Mouse (Mus musculus): ENCODE data around the gene Fmn2. TPM values are rescaled to one million over a fixed set of nuclear protein-coding genes. Genes with fewer than 3 reads are reported as not detected.

Fmn2 gene
- polyA plus RNA-seq, 1 experiment: 0.22 TPM

DNA sequence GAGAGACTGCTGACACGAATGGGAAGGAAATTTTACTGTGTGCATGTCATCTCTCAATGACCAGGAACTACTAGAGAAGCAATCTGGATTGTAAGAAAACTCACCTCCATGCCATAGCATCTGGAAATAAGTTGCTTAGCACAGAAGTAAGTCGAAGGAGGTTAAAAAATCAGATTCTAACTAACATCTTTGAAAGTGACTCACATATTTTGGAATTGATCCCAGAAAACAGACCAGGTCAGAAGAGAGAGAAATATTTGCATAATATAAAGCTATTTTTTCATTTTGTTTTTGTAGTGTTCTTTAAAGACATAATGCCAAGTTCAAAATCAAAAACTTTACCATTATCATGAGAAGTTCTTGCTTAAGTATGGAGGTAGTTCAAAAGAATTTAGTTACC is 187.7 kb downstream of the Fmn2 start:
- no peak for DNase-seq
- 90% methylated on average over 2 of the region's 2 CpGs for WGBS
- Histone ChIP-seq H3K4me3 (ENCODE audit: control insufficient read depth, insufficient read depth, low read length) (no peak overlapping the region), H3K36me3 (ENCODE audit: control insufficient read depth, insufficient read depth, low read length) (no peaks in the 10 kb centered on the region), H3K27me3 (ENCODE audit: control insufficient read depth, insufficient read depth, low read length) (no peaks in the 10 kb centered on the region), H3K27ac (ENCODE audit: control insufficient read depth, insufficient read depth, low read length) (no peak overlapping the region), H3K4me1 (replicated peaks; ENCODE audit: control insufficient read depth, insufficient read depth, low read length) (no peaks in the 10 kb centered on the region)
- TF ChIP-seq CTCF (IDR thresholded peaks at IDR 0.05; ENCODE audit: borderline replicate concordance, control insufficient read depth, extremely low read depth, insufficient read depth, low read length, poor library complexity): no peak
- TF ChIP-seq POLR2A (IDR thresholded peaks at IDR 0.05; ENCODE audit: control insufficient read depth, extremely low read depth, insufficient read depth, low read length, poor library complexity): no peak

DNA sequence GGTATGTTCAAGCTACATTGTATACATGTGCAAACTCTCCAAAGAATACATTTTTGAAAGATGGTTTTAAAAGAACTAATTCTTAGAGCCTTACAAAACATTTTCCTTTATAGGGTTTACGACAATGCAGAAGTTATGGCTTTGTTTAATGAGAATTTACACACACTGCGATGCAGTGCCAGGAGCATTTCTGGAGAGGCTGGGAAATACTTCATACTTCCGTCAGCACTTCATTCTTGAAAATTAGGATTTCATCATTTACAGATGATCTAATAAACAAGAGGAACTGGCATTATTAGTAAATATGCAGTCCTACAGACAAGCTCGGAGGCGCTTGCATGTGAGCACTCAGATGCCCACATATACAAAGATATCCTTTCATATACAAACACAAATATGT is 199.2 kb downstream of the Fmn2 start:
- no peak overlapping the region for H3K4me3 ChIP-seq (ENCODE audit: control insufficient read depth, insufficient read depth, low read length)
- no peaks in the 10 kb centered on the region for H3K4me1 ChIP-seq (replicated peaks; ENCODE audit: control insufficient read depth, insufficient read depth, low read length)
- TF ChIP-seq POLR2A (IDR thresholded peaks at IDR 0.05; ENCODE audit: control insufficient read depth, extremely low read depth, insufficient read depth, low read length, poor library complexity) (no peak), CTCF (IDR thresholded peaks at IDR 0.05; ENCODE audit: borderline replicate concordance, control insufficient read depth, extremely low read depth, insufficient read depth, low read length, poor library complexity) (no peak)
- WGBS: 97% methylated on average over 5 of the region's 5 CpGs
- H3K36me3 ChIP-seq (ENCODE audit: control insufficient read depth, insufficient read depth, low read length): no peaks in the 10 kb centered on the region
- DNase-seq: no peak
- H3K27me3 ChIP-seq (ENCODE audit: control insufficient read depth, insufficient read depth, low read length): no peaks in the 10 kb centered on the region
- no peak overlapping the region for H3K27ac ChIP-seq (ENCODE audit: control insufficient read depth, insufficient read depth, low read length)

DNA sequence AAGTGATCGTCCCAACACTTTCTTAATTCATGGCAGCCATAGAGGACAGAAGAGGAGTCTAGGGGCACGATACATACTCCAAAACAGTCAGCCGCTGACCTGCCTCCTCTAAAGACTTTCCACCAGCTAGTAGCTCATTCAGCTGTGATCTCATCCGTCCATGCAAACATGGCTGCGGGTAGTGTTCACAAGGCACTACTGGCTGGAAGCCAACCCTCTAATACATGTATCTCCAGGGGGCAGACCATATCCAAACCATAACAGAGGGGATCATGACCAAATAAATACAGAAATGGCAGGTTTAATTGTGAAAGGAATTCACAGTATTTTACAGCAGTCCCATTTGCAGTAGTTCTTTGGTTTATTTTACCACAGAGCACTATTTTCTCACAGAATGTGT is 200.2 kb downstream of the Fmn2 start:
- no peak overlapping the region for H3K27ac ChIP-seq (ENCODE audit: control insufficient read depth, insufficient read depth, low read length)
- no peaks in the 10 kb centered on the region for H3K27me3 ChIP-seq (ENCODE audit: control insufficient read depth, insufficient read depth, low read length)
- no peaks in the 10 kb centered on the region for H3K36me3 ChIP-seq (ENCODE audit: control insufficient read depth, insufficient read depth, low read length)
- 91% methylated on average over 5 of the region's 5 CpGs for WGBS
- no peak overlapping the region for H3K4me3 ChIP-seq (ENCODE audit: control insufficient read depth, insufficient read depth, low read length)
- TF ChIP-seq CTCF (IDR thresholded peaks at IDR 0.05; ENCODE audit: borderline replicate concordance, control insufficient read depth, extremely low read depth, insufficient read depth, low read length, poor library complexity) (no peak), POLR2A (IDR thresholded peaks at IDR 0.05; ENCODE audit: control insufficient read depth, extremely low read depth, insufficient read depth, low read length, poor library complexity) (no peak)
- H3K4me1 ChIP-seq (replicated peaks; ENCODE audit: control insufficient read depth, insufficient read depth, low read length): no peaks in the 10 kb centered on the region
- DNase-seq: no peak

DNA sequence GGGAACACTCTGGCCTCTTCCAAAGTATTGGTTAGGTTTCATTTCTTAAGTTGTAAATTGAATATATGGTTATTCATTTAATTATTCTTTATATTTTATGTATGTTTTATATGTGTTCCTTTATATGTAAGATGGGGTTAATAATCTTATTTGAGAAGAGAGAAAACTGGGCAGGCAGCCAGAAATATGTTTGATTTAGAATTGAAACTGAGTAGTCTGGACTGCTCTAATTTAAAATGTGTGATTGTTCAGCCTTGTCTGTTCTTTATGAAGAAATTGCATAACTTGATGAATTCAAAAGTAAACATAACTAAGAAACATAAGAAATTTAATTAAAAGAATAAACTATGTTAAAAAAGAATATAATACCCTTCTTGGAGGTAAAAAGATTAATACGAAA is 202.3 kb downstream of the Fmn2 start:
- H3K36me3 ChIP-seq (ENCODE audit: control insufficient read depth, insufficient read depth, low read length): no peaks in the 10 kb centered on the region
- no peaks in the 10 kb centered on the region for H3K4me1 ChIP-seq (replicated peaks; ENCODE audit: control insufficient read depth, insufficient read depth, low read length)
- no peak overlapping the region for H3K27ac ChIP-seq (ENCODE audit: control insufficient read depth, insufficient read depth, low read length)
- no peak for DNase-seq
- H3K27me3 ChIP-seq (ENCODE audit: control insufficient read depth, insufficient read depth, low read length): no peaks in the 10 kb centered on the region
- TF ChIP-seq CTCF (IDR thresholded peaks at IDR 0.05; ENCODE audit: borderline replicate concordance, control insufficient read depth, extremely low read depth, insufficient read depth, low read length, poor library complexity) (no peak), POLR2A (IDR thresholded peaks at IDR 0.05; ENCODE audit: control insufficient read depth, extremely low read depth, insufficient read depth, low read length, poor library complexity) (no peak)
- 87% methylated on average over 1 of the region's 1 CpGs for WGBS
- H3K4me3 ChIP-seq (ENCODE audit: control insufficient read depth, insufficient read depth, low read length): no peak overlapping the region

DNA sequence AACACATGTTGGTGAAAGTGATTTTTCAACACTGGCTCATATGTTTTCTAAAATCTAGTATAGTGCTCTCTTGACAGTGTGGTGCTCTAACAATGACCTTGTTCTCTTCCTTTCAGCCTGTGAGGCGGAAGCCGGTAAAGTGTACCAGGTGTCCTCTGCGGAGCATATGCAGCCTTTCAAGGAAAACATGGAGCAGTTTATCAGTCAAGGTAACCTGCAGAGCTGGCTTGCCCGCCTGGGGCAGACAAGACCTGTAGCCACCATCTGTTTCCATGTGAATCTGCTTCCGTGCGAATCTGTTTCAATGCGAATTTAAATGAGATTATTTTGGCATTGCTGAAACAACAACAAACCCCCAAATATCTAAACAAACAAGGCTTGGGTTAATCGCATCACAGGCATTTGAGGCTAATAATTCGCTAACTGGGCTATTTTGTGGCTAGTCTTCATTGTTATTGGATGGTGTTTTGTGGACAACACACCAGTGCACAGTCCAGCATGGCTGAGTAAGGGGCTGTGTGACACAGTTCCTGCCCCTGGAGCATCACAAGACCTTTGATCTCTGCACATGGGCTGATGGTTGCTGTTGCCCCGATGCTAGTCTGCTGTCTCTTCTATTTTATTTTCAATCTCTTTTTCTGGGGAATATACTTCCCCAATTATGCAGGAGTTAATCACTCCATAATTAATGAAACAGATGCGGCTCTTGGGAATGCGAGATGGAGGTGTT is 218.3 kb downstream of the Fmn2 start:
- H3K4me1 ChIP-seq (replicated peaks; ENCODE audit: control insufficient read depth, insufficient read depth, low read length): no peaks in the 10 kb centered on the region
- TF ChIP-seq CTCF (IDR thresholded peaks at IDR 0.05; ENCODE audit: borderline replicate concordance, control insufficient read depth, extremely low read depth, insufficient read depth, low read length, poor library complexity) (no peak), POLR2A (IDR thresholded peaks at IDR 0.05; ENCODE audit: control insufficient read depth, extremely low read depth, insufficient read depth, low read length, poor library complexity) (no peak)
- 94% methylated on average over 12 of the region's 12 CpGs for WGBS
- no peak overlapping the region for H3K27ac ChIP-seq (ENCODE audit: control insufficient read depth, insufficient read depth, low read length)
- no peaks in the 10 kb centered on the region for H3K27me3 ChIP-seq (ENCODE audit: control insufficient read depth, insufficient read depth, low read length)
- no peak for DNase-seq
- H3K36me3 ChIP-seq (ENCODE audit: control insufficient read depth, insufficient read depth, low read length): no peaks in the 10 kb centered on the region
- no peak overlapping the region for H3K4me3 ChIP-seq (ENCODE audit: control insufficient read depth, insufficient read depth, low read length)

DNA sequence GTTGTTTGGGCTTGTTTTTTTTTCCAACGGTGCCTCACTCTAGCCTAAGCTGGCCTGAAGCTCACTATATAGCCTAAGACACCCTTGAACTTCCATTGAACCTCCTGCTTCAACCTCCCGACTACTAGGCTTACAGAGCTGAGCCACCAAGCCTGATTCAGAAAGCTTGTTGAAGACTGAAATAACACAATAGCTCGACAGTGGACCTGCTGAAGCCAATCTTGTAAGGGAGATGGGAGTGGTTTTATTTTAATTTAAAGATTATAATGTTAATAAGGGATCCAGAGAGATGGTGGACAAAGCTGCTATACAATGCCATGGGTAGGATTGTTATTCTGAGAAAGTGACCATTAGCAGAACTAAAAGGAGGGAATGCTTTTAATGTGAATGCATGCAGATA is 227.1 kb downstream of the Fmn2 start:
- DNase-seq: no peak
- Histone ChIP-seq H3K27me3 (ENCODE audit: control insufficient read depth, insufficient read depth, low read length) (no peaks in the 10 kb centered on the region), H3K36me3 (ENCODE audit: control insufficient read depth, insufficient read depth, low read length) (no peaks in the 10 kb centered on the region), H3K4me3 (ENCODE audit: control insufficient read depth, insufficient read depth, low read length) (no peak overlapping the region), H3K27ac (ENCODE audit: control insufficient read depth, insufficient read depth, low read length) (no peak overlapping the region), H3K4me1 (replicated peaks; ENCODE audit: control insufficient read depth, insufficient read depth, low read length) (no peaks in the 10 kb centered on the region)
- TF ChIP-seq POLR2A (IDR thresholded peaks at IDR 0.05; ENCODE audit: control insufficient read depth, extremely low read depth, insufficient read depth, low read length, poor library complexity) (no peak), CTCF (IDR thresholded peaks at IDR 0.05; ENCODE audit: borderline replicate concordance, control insufficient read depth, extremely low read depth, insufficient read depth, low read length, poor library complexity) (no peak)
- WGBS: 83% methylated on average over 3 of the region's 3 CpGs

DNA sequence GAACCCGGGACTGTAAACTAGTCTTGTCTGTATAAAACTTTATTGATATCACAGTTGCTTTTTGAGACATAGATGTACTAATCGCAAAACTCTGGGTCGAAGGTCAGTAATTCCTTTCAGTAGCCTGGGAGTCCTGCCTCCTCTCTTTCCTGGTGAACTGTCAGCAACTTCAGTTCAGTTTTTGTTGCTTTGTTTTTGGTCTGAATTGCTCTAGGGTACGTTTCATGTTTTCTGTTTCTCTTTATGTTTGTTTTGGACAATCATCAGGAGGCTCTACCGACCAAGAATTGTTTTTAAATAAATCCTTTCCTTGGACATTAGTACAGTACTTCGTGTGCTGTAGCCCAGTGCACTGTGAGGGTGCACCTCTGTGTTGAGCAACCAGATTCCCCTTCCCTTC is 231.1 kb downstream of the Fmn2 start:
- Histone ChIP-seq H3K4me1 (replicated peaks; ENCODE audit: control insufficient read depth, insufficient read depth, low read length) (no peaks in the 10 kb centered on the region), H3K27ac (ENCODE audit: control insufficient read depth, insufficient read depth, low read length) (no peak overlapping the region), H3K36me3 (ENCODE audit: control insufficient read depth, insufficient read depth, low read length) (no peaks in the 10 kb centered on the region), H3K4me3 (ENCODE audit: control insufficient read depth, insufficient read depth, low read length) (no peak overlapping the region), H3K27me3 (ENCODE audit: control insufficient read depth, insufficient read depth, low read length) (no peaks in the 10 kb centered on the region)
- no peak for TF ChIP-seq CTCF (IDR thresholded peaks at IDR 0.05; ENCODE audit: borderline replicate concordance, control insufficient read depth, extremely low read depth, insufficient read depth, low read length, poor library complexity)
- TF ChIP-seq POLR2A (IDR thresholded peaks at IDR 0.05; ENCODE audit: control insufficient read depth, extremely low read depth, insufficient read depth, low read length, poor library complexity): no peak
- WGBS: 82% methylated on average over 6 of the region's 6 CpGs
- no peak for DNase-seq

Measured in thymus, adult 2 months (tissue).